Mouse (Mus musculus) layer of hippocampus, adult 8-10 months (tissue): Measurements from ENCODE around the gene Crlf1. TPM values are rescaled to one million over a fixed set of nuclear protein-coding genes. Genes with fewer than 3 reads are reported as not detected.

ENCODE experiments used
- DNase-seq, 2 experiments: peaks; one replicate each; pipeline ENCODE4 v3.0.0; 2022; ENCODE audit warnings: low spot score in 2 of 2
- total RNA-seq, 4 experiments: library from RNA; stranded (reverse); gene quantifications; 2 replicates each; pipeline ENCODE4 v1.2.4; 2022

Crlf1 gene
- total RNA-seq, 4 experiments from 2014 or later = 20.4 to 31.5 (median 30.1) TPM

GRCm38 (mm10) chr8:70547762-70548161 lies 54.8 kb downstream of the Crlf1 start:
- no peak for DNase-seq

- DNase-seq = no peak
Observed at GRCm38 (mm10) chr8:70549412-70550184, 56.6 kb downstream of the Crlf1 start.

- DNase-seq = no peak
Observed at GRCm38 (mm10) chr8:70551558-70552161, 58.7 kb downstream of the Crlf1 start.

GRCm38 (mm10) chr8:70552836-70553235 lies 59.9 kb downstream of the Crlf1 start:
- DNase-seq = no peak

Other genes with a start within 250 kb of the Crlf1 start
- 10 to 100 TPM; 74.1 to 89.8 (median 80.1) TPM for gene Homer3, start 210.3 kb upstream of the Crlf1 start, total RNA-seq
- 10 to 100 TPM; 49.2 to 55.5 (median 54.6) TPM for gene Ddx49, start 190.7 kb upstream of the Crlf1 start, total RNA-seq
- gene Cope, start 190.6 kb upstream of the Crlf1 start, total RNA-seq = 100 to 1,000 TPM; 127 to 152 (median 135) TPM
- 100 to 1,000 TPM in 3 of 4 experiments, 10 to 100 TPM in 1; 99.3 to 118 (median 106) TPM for gene Cers1, start 177.4 kb upstream of the Crlf1 start, total RNA-seq
- gene Gdf1, start 163.3 kb upstream of the Crlf1 start, total RNA-seq = 10 to 100 TPM in 2 of 4 experiments, 1 to 10 TPM in 1, not detected in 1; 4.8 to 16.4 (median 11.3) TPM
- gene Upf1, start 139.9 kb upstream of the Crlf1 start, total RNA-seq = 10 to 100 TPM; 57.9 to 73.1 (median 65.4) TPM
- gene Comp, start 119.6 kb upstream of the Crlf1 start, total RNA-seq = 1 to 10 TPM in 1 of 4 experiments, under 1 TPM in 3; 0.31 to 1.4 (median 0.73) TPM
- gene Crtc1, start 53.6 kb upstream of the Crlf1 start, total RNA-seq = 100 to 1,000 TPM; 154 to 203 (median 177) TPM
- 10 to 100 TPM; 48.4 to 56.6 (median 53.1) TPM for gene Klhl26, start 16.2 kb upstream of the Crlf1 start, total RNA-seq
- 100 to 1,000 TPM; 284 to 307 (median 293) TPM for gene Tmem59l, start 5.8 kb upstream of the Crlf1 start, total RNA-seq
- 100 to 1,000 TPM in 2 of 4 experiments, 10 to 100 TPM in 2; 86.4 to 104 (median 97.3) TPM for gene Rex1bd, start 13.6 kb downstream of the Crlf1 start, total RNA-seq
- 1,000 to 10,000 TPM in 2 of 4 experiments, 100 to 1,000 TPM in 2; 772 to 1,065 (median 933) TPM for gene Uba52, start 17.6 kb downstream of the Crlf1 start, total RNA-seq
- gene Fkbp8, start 34.6 kb downstream of the Crlf1 start, total RNA-seq = 100 to 1,000 TPM; 420 to 440 (median 425) TPM
- gene Kxd1, start 34.8 kb downstream of the Crlf1 start, total RNA-seq = 10 to 100 TPM; 36.7 to 46.9 (median 39.6) TPM
- 10 to 100 TPM; 19.6 to 22.0 (median 20.8) TPM for gene Ell, start 46.3 kb downstream of the Crlf1 start, total RNA-seq
- 10 to 100 TPM; 42.8 to 55.9 (median 51.8) TPM for gene Isyna1, start 101.2 kb downstream of the Crlf1 start, total RNA-seq
- gene Ssbp4, start 115.7 kb downstream of the Crlf1 start, total RNA-seq = 100 to 1,000 TPM; 196 to 262 (median 224) TPM
- gene Lrrc25, start 123.0 kb downstream of the Crlf1 start, total RNA-seq = 1 to 10 TPM in 2 of 4 experiments, under 1 TPM in 2; 0.24 to 1.6 (median 1.1) TPM
- gene Gdf15, start 139.3 kb downstream of the Crlf1 start, total RNA-seq = not detected
- 10 to 100 TPM; 19.8 to 34.7 (median 23.3) TPM for gene Pgpep1, start 167.2 kb downstream of the Crlf1 start, total RNA-seq
- gene Lsm4, start 180.1 kb downstream of the Crlf1 start, total RNA-seq = 10 to 100 TPM; 57.1 to 66.2 (median 64.1) TPM
- gene Jund, start 205.8 kb downstream of the Crlf1 start, total RNA-seq = 100 to 1,000 TPM; 149 to 190 (median 160) TPM
- gene Iqcn, start 210.3 kb downstream of the Crlf1 start, total RNA-seq = under 1 TPM in 2 of 4 experiments, not detected in 2; 0.14 to 0.16 TPM
- not detected for gene Gm3336, start 225.4 kb downstream of the Crlf1 start, total RNA-seq
- 1 to 10 TPM; 1.1 to 2.9 (median 1.5) TPM for gene Pde4c, start 230.6 kb downstream of the Crlf1 start, total RNA-seq